15 mouse cellular contexts compared by ENCODE assay signal in genomic region chr2:51991447-51991846, GRCm38 (mm10).
"Had no signal": no experiment of that assay in that cellular context is flagged by ENCODE, and none has a peak within 500 bp of the region (broad histone marks: within the 10 kb centered on the region; RNA-seq: fewer than 3 reads in every experiment).

No protein-coding gene starts in this region.

- H3K9me3 ChIP-seq: limb, embryonic 13.5 days; liver, embryonic 12.5 days; midbrain, embryonic 10.5 days; neural tube, embryonic 15.5 days had no signal

- H3K4me1 ChIP-seq: limb, embryonic 13.5 days; liver, embryonic 12.5 days; midbrain, embryonic 10.5 days; neural tube, embryonic 15.5 days had no signal

- H3K36me3 ChIP-seq: limb, embryonic 13.5 days; liver, embryonic 12.5 days; midbrain, embryonic 10.5 days; neural tube, embryonic 15.5 days had no signal

- H3K9ac ChIP-seq: limb, embryonic 13.5 days; liver, embryonic 12.5 days; lung, embryonic 14.5 days; neural tube, embryonic 15.5 days had no signal

- ATAC-seq: intestine, postnatal 0 days; liver, embryonic 12.5 days had no signal

- H3K4me2 ChIP-seq: limb, embryonic 13.5 days; liver, embryonic 12.5 days; lung, embryonic 14.5 days; neural tube, embryonic 15.5 days had no signal

- H3K27me3 ChIP-seq: limb, embryonic 13.5 days; liver, embryonic 12.5 days; neural tube, embryonic 15.5 days had no signal

- H3K4me3 ChIP-seq: limb, embryonic 13.5 days; liver, embryonic 12.5 days; midbrain, embryonic 10.5 days; myocyte; neural tube, embryonic 15.5 days had no signal

- DNase-seq: kidney, adult 8-10 months; kidney, postnatal 25 days; lung, embryonic 14.5 days; lung, postnatal 10 days; midbrain, embryonic 14.5 days; right cerebral cortex, adult 18-20 months; right cerebral cortex, postnatal 25 days; thymus, adult 18-20 months; thymus, postnatal 14 days had no signal

- H3K27ac ChIP-seq: limb, embryonic 13.5 days; liver, embryonic 12.5 days; midbrain, embryonic 10.5 days; neural tube, embryonic 15.5 days had no signal
